Mouse (Mus musculus): Measurements from ENCODE around the gene Zfp746. TPM values are rescaled to one million over a fixed set of nuclear protein-coding genes. Genes with fewer than 3 reads are reported as not detected.
"Not testable (repeated sequence)": the region's sequence is repeated elsewhere in the genome, so short reads cannot be mapped to it uniquely, and the experiment has no call there.

Gene Zfp746
- total RNA-seq (2014; rRNA removed) (8.9 and 9.4 TPM in 2 replicates), polyA plus RNA-seq (2012; rRNA removed) (9.7 and 14.4 TPM in 2 replicates)

DNA sequence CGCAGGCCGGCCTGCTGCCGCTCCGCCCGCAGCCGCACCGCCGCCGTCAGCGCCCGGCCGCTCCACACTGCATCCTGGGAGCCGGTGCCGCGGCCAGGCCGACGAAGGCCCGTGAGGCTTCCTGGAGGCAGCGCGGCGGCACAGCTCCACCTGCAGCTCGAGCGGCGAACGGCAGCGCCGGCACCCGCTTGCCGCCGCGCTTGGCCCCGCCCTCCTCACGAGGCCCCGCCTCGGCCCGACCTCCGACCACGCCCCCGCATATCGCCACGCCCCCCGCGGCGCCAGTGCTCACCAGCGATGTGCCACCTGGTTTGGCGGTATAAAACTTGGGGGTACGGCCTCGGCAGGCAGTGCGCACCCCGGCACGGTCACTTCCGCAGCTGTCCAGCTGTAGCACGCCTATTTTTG, at the start of gene Zfp746:
TSS of gene Zfp746 (minus strand) at position 123 of the 408 bp plus-strand sequence.
- H3K4me3 ChIP-seq (ENCODE audit: insufficient read depth, low read depth, low read length) = peak within 1 kb of the TSS; percentile 62
- H3K36me3 ChIP-seq (ENCODE audit: control insufficient read depth, insufficient read depth, low read length) = peaks cover 20% of the 10 kb centered on the region
- H3K27ac ChIP-seq (replicated peaks; ENCODE audit: insufficient read depth, low read depth, low read length) = peak within 1 kb of the TSS; percentile 79
- peaks cover 17% of the 10 kb centered on the region for H3K4me1 ChIP-seq (ENCODE audit: control insufficient read depth, insufficient read depth, low read length)
- under 1% methylated on average over 53 of the region's 53 CpGs for WGBS
- TF ChIP-seq POLR2A (IDR thresholded peaks at IDR 0.05; ENCODE audit: extremely low read depth, insufficient read depth, low read length) (peak; percentile 70), CTCF (IDR thresholded peaks at IDR 0.05; ENCODE audit: low read depth, low read length) (peak; percentile 82)
- peak within 1 kb of the TSS; percentile 97 for H3K9ac ChIP-seq (ENCODE audit: low read depth, low read length)
- H3K27me3 ChIP-seq (ENCODE audit: control insufficient read depth, insufficient read depth, low read length) = no peaks in the 10 kb centered on the region
- DNase-seq (ENCODE audit: extremely low read depth, low read depth, low spot score) = peak; percentile 57
- peaks cover 6% of the 10 kb centered on the region; the same call in 1 of the 2 replicates for H3K79me2 ChIP-seq (ENCODE audit: control insufficient read depth, insufficient read depth, low read length)

DNA sequence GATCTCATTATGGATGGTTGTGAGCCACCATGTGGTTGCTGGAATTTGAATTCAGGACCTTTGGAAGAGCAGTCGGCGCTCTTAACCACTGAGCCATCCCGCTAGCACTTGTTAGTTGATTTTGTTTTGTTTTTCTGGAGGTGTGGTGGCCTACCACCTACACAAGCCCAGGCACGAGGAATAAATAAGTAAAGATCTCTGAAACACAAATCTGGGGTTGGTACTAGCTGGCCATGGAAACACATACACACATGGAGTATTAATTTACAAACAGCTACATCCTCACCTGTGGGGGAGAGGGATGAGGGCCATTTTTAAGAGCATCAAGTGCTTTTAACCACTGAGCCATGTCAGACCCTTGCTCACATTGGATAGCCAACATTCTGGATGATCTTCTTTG, 34.7 kb upstream of the Zfp746 start:
- H3K27ac ChIP-seq (replicated peaks; ENCODE audit: insufficient read depth, low read depth, low read length); H3K27me3 ChIP-seq (ENCODE audit: control insufficient read depth, insufficient read depth, low read length); H3K9ac ChIP-seq (ENCODE audit: low read depth, low read length); H3K79me2 ChIP-seq (ENCODE audit: control insufficient read depth, insufficient read depth, low read length); H3K4me3 ChIP-seq (ENCODE audit: insufficient read depth, low read depth, low read length); H3K4me1 ChIP-seq (ENCODE audit: control insufficient read depth, insufficient read depth, low read length); H3K36me3 ChIP-seq (ENCODE audit: control insufficient read depth, insufficient read depth, low read length): not testable (repeated sequence)
- 81% methylated on average over 4 of the region's 4 CpGs for WGBS
- DNase-seq (ENCODE audit: extremely low read depth, low read depth, low spot score) = peak; percentile 40

DNA sequence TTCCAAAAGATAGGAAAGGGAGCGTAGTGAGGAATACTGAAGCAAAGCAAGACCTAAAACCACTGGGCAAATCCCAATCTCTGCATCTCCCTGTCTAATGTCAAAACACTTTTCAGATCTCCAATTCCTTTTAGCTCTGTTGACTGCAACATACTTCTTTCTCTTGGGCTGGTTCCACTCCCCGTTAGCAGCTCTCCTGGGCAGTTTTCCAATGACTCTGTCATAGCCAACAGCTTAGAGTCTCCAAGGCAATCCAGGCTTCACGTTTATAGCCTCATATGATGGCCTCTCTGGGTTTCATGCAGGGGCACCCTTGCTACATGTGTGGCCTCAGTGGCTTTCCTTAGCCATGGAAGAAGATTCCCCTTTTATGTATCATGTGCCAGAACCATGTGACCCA, 29.6 kb upstream of the Zfp746 start:
- Histone ChIP-seq H3K4me3 (ENCODE audit: insufficient read depth, low read depth, low read length) (no peak overlapping the region), H3K27me3 (ENCODE audit: control insufficient read depth, insufficient read depth, low read length) (no peaks in the 10 kb centered on the region), H3K9ac (ENCODE audit: low read depth, low read length) (no peak overlapping the region), H3K79me2 (ENCODE audit: control insufficient read depth, insufficient read depth, low read length) (no peaks in the 10 kb centered on the region), H3K4me1 (ENCODE audit: control insufficient read depth, insufficient read depth, low read length) (no peaks in the 10 kb centered on the region), H3K36me3 (ENCODE audit: control insufficient read depth, insufficient read depth, low read length) (no peaks in the 10 kb centered on the region), H3K27ac (replicated peaks; ENCODE audit: insufficient read depth, low read depth, low read length) (no peak overlapping the region)
- WGBS = 69% methylated on average over 3 of the region's 3 CpGs
- no peak for DNase-seq (ENCODE audit: extremely low read depth, low read depth, low spot score)
- TF ChIP-seq CTCF (IDR thresholded peaks at IDR 0.05; ENCODE audit: low read depth, low read length) (no peak), POLR2A (IDR thresholded peaks at IDR 0.05; ENCODE audit: extremely low read depth, insufficient read depth, low read length) (no peak)

DNA sequence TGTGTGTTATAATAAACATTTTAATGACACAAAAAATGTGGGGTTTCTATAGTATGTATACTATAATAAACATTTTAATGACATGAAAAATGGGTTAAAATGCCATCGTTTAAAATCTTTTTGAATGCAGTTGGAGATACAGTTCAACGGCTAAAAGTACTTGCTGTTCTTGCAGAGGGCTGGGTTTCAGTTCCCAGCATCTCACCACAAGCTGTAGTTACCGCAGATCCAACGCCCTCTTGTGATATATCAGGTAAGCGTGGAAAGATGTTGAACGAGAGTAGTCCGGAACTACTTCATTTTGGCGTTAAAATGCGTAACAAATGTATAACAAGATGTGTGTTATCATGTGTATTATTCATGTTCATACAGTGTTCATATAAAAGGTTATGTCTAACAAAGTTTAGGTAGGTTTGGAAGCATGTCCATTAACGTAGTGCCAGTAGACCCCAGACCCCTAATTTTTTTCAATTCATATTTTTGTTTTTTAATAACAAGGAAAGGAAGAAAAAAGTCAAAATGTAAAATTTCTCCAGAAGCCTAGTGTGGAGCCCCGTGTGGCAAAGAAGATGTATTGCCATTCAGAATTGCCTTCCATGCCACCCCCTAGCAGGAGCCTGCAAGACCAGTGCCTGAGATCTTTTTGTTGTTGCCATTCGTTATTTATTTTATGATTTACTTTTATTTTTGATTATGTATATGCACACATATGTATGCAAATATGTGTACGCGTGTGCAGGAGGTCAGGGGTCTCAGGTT, 743 bp upstream of the Zfp746 start:
- DNase-seq (ENCODE audit: extremely low read depth, low read depth, low spot score) = no peak
- H3K4me1 ChIP-seq (ENCODE audit: control insufficient read depth, insufficient read depth, low read length) = peaks cover 17% of the 10 kb centered on the region
- H3K27me3 ChIP-seq (ENCODE audit: control insufficient read depth, insufficient read depth, low read length) = no peaks in the 10 kb centered on the region
- H3K79me2 ChIP-seq (ENCODE audit: control insufficient read depth, insufficient read depth, low read length) = peaks cover 4% of the 10 kb centered on the region; the same call in 1 of the 2 replicates
- no peak overlapping the region for H3K27ac ChIP-seq (replicated peaks; ENCODE audit: insufficient read depth, low read depth, low read length)
- TF ChIP-seq CTCF (IDR thresholded peaks at IDR 0.05; ENCODE audit: low read depth, low read length) (no peak), POLR2A (IDR thresholded peaks at IDR 0.05; ENCODE audit: extremely low read depth, insufficient read depth, low read length) (no peak)
- 41% methylated on average over 14 of the region's 14 CpGs for WGBS
- H3K9ac ChIP-seq (ENCODE audit: low read depth, low read length) = no peak overlapping the region
- no peak overlapping the region for H3K4me3 ChIP-seq (ENCODE audit: insufficient read depth, low read depth, low read length)
- H3K36me3 ChIP-seq (ENCODE audit: control insufficient read depth, insufficient read depth, low read length) = peaks cover 14% of the 10 kb centered on the region

DNA sequence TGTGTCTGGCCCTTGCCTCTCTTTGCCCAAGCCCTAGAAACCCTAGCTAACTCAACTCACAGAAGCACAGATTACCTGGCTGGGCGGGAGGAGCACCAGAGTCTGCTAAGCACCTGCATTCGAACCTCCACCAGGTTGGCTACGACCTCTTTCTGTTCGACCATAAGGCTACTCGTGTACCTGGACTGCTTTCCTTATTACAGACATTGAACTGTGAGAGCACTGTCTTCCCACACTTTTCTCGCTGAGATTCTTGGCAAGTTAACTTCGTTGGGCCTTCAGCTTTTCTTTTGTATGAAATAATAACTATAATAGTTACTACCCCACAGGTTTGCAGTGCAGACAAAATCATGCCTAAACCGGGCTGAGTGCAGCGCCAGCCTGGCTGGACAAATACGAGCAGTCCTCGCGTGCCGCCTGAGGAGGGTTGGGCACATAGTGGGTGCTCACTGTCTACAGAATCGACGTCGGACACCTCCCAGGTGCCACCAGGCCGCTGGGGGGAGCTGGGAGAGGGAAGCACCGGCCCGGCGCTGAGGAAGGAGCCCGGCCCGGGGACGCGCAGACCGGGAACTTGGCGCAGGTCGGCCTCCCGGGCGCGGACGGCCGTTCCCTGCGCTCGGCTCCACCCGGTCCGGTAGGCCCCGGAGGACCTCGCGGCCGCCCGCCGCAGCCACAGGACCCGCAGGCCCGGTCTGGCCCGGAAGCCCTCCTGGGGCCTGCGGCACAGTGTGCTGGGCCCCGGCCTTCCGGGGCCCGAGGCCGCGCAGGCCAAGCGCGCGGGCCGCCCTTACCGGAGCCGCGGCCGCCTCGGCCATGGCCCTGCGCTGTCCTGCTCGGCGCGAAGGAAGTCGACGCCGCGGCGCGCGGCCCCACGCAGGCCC, 630 bp downstream of the Zfp746 start:
- Histone ChIP-seq H3K27ac (replicated peaks; ENCODE audit: insufficient read depth, low read depth, low read length) (peak overlapping the region; percentile 79), H3K36me3 (ENCODE audit: control insufficient read depth, insufficient read depth, low read length) (peaks cover 28% of the 10 kb centered on the region), H3K79me2 (ENCODE audit: control insufficient read depth, insufficient read depth, low read length) (peaks cover 7% of the 10 kb centered on the region; the same call in 1 of the 2 replicates), H3K9ac (ENCODE audit: low read depth, low read length) (peak overlapping the region; percentile 97), H3K4me3 (ENCODE audit: insufficient read depth, low read depth, low read length) (peak overlapping the region; percentile 62), H3K4me1 (ENCODE audit: control insufficient read depth, insufficient read depth, low read length) (peaks cover 17% of the 10 kb centered on the region), H3K27me3 (ENCODE audit: control insufficient read depth, insufficient read depth, low read length) (no peaks in the 10 kb centered on the region)
- no peak for TF ChIP-seq POLR2A (IDR thresholded peaks at IDR 0.05; ENCODE audit: extremely low read depth, insufficient read depth, low read length)
- TF ChIP-seq CTCF (IDR thresholded peaks at IDR 0.05; ENCODE audit: low read depth, low read length) = 0 out of 2 replicates have a peak, but pooled peaks have one; percentile 13
- WGBS = 1% methylated on average over 67 of the region's 72 CpGs
- DNase-seq (ENCODE audit: extremely low read depth, low read depth, low spot score) = peak; percentile 63
